Mouse (Mus musculus) liver, postnatal 0 days (tissue): Measurements from ENCODE around the gene Slc6a18.

Experiments used
- CTCF ChIP-seq: sonication (generic); IDR thresholded peaks from 2 replicates; pipeline ENCODE4 v1.5.1; 2016; ENCODE audit warnings: antibody characterized with exemption, low read depth
- EP300 ChIP-seq: IDR thresholded peaks from 2 replicates; pipeline ENCODE4 v1.6.1; 2016; ENCODE audit warnings: antibody characterized with exemption, low read depth, mild to moderate bottlenecking

DNA sequence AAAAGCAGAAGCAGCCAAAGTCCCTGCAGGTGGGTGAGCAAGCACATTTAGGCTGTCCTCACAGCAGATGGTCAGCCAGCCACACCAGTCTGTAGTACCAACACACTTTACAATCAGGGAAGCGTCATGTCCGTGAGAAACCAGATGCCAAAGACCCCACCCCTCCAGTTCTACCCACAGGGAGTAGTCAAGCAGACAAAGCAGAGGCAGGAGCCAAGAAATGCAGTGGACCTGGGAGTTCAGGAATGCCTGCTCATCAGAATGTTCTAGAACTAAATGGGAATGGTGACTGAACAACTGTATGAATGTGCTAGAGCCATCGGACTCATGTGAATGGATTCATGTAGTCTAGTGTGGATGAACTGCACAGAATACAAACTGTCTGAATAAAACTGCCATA is 9.8 kb upstream of the Slc6a18 start:
- no peak for TF ChIP-seq CTCF
- TF ChIP-seq EP300: no peak
